In the genomic region with DNA sequence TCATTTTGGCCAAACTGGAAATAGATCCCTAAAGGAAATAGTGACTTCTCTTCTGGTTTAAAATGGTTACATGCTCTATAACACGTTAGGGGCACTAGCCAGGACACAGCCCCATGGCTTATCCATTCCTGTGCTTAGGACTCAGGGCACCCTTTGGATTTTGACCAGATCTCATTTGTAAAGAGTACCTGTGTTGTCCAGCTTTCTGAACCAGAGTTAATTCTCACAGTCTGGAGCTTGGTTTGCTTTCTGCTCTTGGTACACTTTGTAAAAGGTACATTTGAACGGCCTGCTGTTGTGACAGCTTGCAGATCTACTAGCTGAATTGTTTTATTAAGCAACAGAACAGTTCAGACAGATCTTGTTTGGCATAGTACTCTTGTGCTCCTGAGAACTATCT, we compare ENCODE assay signal across 24 mouse cellular contexts. TPM values are rescaled to one million over a fixed set of nuclear protein-coding genes. Genes with fewer than 3 reads are reported as not detected.
DNase-seq lines count a peak whose midpoint lies in the region; ATAC-seq lines count a peak whose summit lies in the region.
"Had no signal": no experiment of that assay in that cellular context is flagged by ENCODE, and none has a peak within 500 bp of the region (broad histone marks: within the 10 kb centered on the region; RNA-seq: fewer than 3 reads in every experiment).

No protein-coding gene starts in this region.

- H3K4me3 ChIP-seq in heart, embryonic 12.5 days, result no peak overlapping the region
- H3K4me3 ChIP-seq: embryonic facial prominence, embryonic 10.5 days; forebrain, embryonic 13.5 days; heart, embryonic 10.5 days; heart, embryonic 15.5 days; hindbrain, embryonic 13.5 days had no signal

- DNase-seq in heart, adult 11 months, result peak; percentile 66
- DNase-seq in layer of hippocampus, adult 11-12 months (ENCODE audit: low spot score), result peak; percentile 51
- no peak for DNase-seq in layer of hippocampus, postnatal 10 days (ENCODE audit: low spot score in 2 of 2)
- peak; percentile 18 for DNase-seq in brain, adult 2 months (ENCODE audit: low read depth, low spot score)
- peak; percentile 40 for DNase-seq in layer of hippocampus, adult 9-10 months (ENCODE audit: low spot score)
- no peak for DNase-seq in right cerebral cortex, postnatal 14 days
- DNase-seq in frontal cortex, postnatal 25 days (ENCODE audit: low spot score in 2 of 2), result no peak
- DNase-seq: adrenal gland, adult 8-10 months; B cell, adult 2 months; cerebellum, adult 2 months; cerebellum, postnatal 10 days; forebrain, postnatal 0 days; gastrocnemius, postnatal 36 days; heart, adult 18-20 months; heart, postnatal 14 days had no signal

- no peaks in the 10 kb centered on the region for H3K9me3 ChIP-seq in heart, embryonic 12.5 days (replicated peaks)
- H3K9me3 ChIP-seq: embryonic facial prominence, embryonic 10.5 days; forebrain, embryonic 13.5 days; G1E; heart, embryonic 10.5 days; heart, embryonic 15.5 days; hindbrain, embryonic 13.5 days had no signal

- H3K27me3 ChIP-seq in heart, embryonic 12.5 days (replicated peaks), result no peaks in the 10 kb centered on the region
- H3K27me3 ChIP-seq: forebrain, embryonic 13.5 days; heart, embryonic 15.5 days; hindbrain, embryonic 13.5 days had no signal

- ATAC-seq in heart, embryonic 12.5 days (ENCODE audit: insufficient number of reproducible peaks, low FRiP score), result no peak
- ATAC-seq: CD4-positive, CD25-positive, alpha-beta regulatory T cell, adult 4 months; forebrain, embryonic 13.5 days; forebrain, postnatal 0 days had no signal

- H3K9ac ChIP-seq in heart, embryonic 12.5 days, result no peak overlapping the region
- H3K9ac ChIP-seq: forebrain, embryonic 13.5 days; forebrain, postnatal 0 days; heart, embryonic 15.5 days; hindbrain, embryonic 13.5 days had no signal

- H3K4me1 ChIP-seq in heart, embryonic 12.5 days (replicated peaks), result no peaks in the 10 kb centered on the region
- H3K4me1 ChIP-seq: forebrain, embryonic 13.5 days; heart, embryonic 10.5 days; hindbrain, embryonic 13.5 days had no signal

- no peak overlapping the region for H3K4me2 ChIP-seq in heart, embryonic 12.5 days
- H3K4me2 ChIP-seq: forebrain, embryonic 13.5 days; heart, embryonic 15.5 days; hindbrain, embryonic 13.5 days had no signal

- H3K27ac ChIP-seq in heart, embryonic 12.5 days (ENCODE audit: poor library complexity, severe bottlenecking), result no peak overlapping the region
- H3K27ac ChIP-seq: embryonic facial prominence, embryonic 10.5 days; forebrain, embryonic 13.5 days; heart, embryonic 10.5 days; heart, embryonic 15.5 days; hindbrain, embryonic 13.5 days had no signal

- no peaks in the 10 kb centered on the region for H3K36me3 ChIP-seq in heart, embryonic 12.5 days
- H3K36me3 ChIP-seq: embryonic facial prominence, embryonic 10.5 days; G1E; heart, embryonic 10.5 days; heart, embryonic 15.5 days; hindbrain, embryonic 13.5 days had no signal

- WGBS in heart, embryonic 12.5 days, result 63% methylated on average over 2 of the region's 2 CpGs

RNA-seq across cellular contexts. Expression of a gene that starts 25.8 kb away (rescaled TPM):
- 0.91 and 1.1 TPM in 2 replicates for polyA plus RNA-seq in heart, embryonic 12.5 days (2016; fragmentation: Nextera tagmentation; extraction: Ambion mirVana)
- total RNA-seq in layer of hippocampus, postnatal 10 days (2021), result 1 to 10 TPM in 1 of 2 experiments, under 1 TPM in 1; 0.62 to 1.3 TPM
- total RNA-seq: hematopoietic stem cell, adult 5-6 weeks had no signal
- polyA plus RNA-seq: CD4-positive, CD25-positive, alpha-beta regulatory T cell, adult 4 months; forebrain, embryonic 13.5 days; G1E had no signal

Comparison
In these comparisons a context has a peak if more than half of its experiments do, and no peak if none do; other contexts are left out.
1. DNase-seq: peak in heart, adult 11 months (single experiment), layer of hippocampus, adult 11-12 months (single experiment), brain, adult 2 months (single experiment) and layer of hippocampus, adult 9-10 months (single experiment); none in layer of hippocampus, postnatal 10 days (0 of 2), right cerebral cortex, postnatal 14 days (single experiment) and frontal cortex, postnatal 25 days (0 of 2).